Mouse (Mus musculus): ENCODE measurements around the gene Dedd2.

Gene Dedd2

GRCm38 (mm10) chr7:25174343-25174742, 46.1 kb downstream of the Dedd2 start:
- no peak for DNase-seq

- DNase-seq = no peak
These were observed 47.7 kb downstream of the Dedd2 start for GRCm38 (mm10) chr7:25172669-25173068.

DNA sequence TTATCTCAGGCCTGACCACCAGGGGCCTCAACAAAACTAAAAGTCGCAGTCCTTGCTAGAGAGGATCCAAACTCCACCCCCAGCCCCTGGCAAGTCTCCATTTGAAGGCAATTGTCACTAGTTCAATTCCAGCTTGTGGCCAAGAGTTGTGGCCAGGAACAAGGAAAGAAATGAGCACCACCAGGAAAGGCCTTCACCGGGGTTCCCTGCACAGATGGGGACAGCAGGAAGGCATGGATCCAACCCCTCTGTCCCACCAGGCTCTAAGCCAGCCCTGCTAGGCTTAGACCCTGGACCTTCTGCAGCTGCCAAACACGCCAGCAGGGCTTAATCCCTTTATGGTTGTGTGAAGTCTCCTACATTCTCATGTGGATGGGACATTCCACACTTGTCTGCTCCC, 49.8 kb downstream of the Dedd2 start:
- no peak for DNase-seq

GRCm38 (mm10) chr7:25166106-25166505, 54.3 kb downstream of the Dedd2 start:
- DNase-seq = no peak

DNA sequence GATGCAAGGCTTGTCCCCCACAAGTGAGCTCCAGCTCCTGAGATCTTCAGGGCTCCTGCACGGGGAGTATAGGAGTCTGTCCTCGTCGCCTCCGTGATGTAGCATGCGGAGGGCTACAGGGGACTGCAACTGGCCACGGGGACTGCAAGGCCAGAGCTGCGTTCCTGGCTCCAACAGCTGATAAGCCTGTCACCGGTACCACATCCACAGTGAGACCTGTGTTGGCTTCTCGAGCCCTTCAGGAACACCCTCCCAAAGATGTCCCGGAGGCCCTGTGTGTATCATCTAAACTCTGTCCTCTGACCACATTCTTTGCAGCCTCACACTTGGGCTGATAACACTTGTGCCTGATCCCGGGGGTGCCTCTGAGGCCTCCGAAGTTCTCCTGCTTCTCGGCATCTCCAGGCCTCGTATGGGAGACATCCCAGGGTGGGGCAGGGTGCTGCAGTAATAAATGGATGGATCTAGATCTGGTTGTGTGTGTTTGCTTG, 64.2 kb downstream of the Dedd2 start:
- DNase-seq = no peak

GRCm38 (mm10) chr7:25155469-25156157, 64.8 kb downstream of the Dedd2 start:
- no peak for DNase-seq

GRCm38 (mm10) chr7:25154648-25155047, 65.8 kb downstream of the Dedd2 start:
- no peak for DNase-seq

DNA sequence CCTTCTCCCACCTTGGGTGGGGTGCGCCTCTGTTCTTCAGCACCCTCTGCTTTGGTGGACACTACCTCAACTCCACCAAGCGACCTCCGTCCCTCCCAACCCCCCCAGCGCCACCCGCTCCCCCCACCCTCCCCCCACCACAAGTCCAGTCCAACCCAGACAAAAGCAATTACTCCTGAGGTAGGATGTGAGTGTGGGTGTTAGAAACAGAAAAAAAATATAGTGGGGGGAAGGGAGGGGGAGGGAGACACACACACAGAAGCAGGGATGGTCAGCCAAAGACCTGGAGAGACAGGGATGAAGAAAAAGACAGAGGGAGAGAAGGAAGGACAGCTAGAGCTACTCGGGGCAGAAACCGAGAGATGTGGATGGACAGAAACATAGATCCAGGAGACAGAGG, 66.6 kb downstream of the Dedd2 start:
- no peak for DNase-seq

GRCm38 (mm10) chr7:25151916-25152556, 68.4 kb downstream of the Dedd2 start:
- DNase-seq = no peak

GRCm38 (mm10) chr7:25151009-25151408, 69.4 kb downstream of the Dedd2 start:
- no peak for DNase-seq

DNA sequence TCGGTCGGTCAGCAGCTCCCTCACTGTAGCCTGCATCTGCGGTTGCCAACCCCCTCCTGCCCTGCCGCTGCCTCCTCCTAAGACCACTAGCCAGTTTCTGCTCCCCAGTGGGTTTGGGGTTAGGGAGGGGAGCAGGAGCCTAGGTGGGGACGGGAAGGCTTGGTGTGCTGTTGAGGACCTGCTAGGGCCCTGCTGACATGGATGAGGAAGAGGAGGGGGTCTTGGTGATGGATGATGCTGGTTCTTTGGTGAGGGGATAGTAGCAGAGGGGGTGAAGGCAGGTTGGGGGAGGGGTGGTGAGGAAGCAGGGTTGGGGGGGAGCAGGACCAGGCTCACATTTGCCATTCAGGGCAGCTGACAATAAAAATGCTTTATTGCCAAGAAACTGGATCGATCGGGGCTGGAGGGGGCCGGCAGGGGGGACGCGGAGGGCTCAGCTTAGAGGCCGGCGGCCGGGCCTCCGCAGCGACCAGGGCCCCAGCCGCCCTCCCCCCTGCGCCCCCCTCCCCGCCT, 70.2 kb downstream of the Dedd2 start:
- DNase-seq = no peak
